Mouse (Mus musculus) olfactory bulb, adult 2 months (tissue): Measurements from ENCODE around the gene March8.
"Not testable (repeated sequence)": the region's sequence is repeated elsewhere in the genome, so short reads cannot be mapped to it uniquely, and the experiment has no call there.

Source experiments
- CTCF ChIP-seq: fragments of 200-500 bp; IDR thresholded peaks from 2 replicates; pipeline ENCODE4 v1.5.1; 2012; ENCODE audit warnings: low read depth, mild to moderate bottlenecking, low read length, moderate library complexity; ENCODE audit not compliant: insufficient read depth
- POLR2A ChIP-seq: fragments of 200-500 bp; IDR thresholded peaks from 2 replicates; pipeline ENCODE4 v1.6.1; 2012; ENCODE audit warnings: mild to moderate bottlenecking, low read depth, low read length, moderate library complexity; ENCODE audit not compliant: insufficient read depth

DNA sequence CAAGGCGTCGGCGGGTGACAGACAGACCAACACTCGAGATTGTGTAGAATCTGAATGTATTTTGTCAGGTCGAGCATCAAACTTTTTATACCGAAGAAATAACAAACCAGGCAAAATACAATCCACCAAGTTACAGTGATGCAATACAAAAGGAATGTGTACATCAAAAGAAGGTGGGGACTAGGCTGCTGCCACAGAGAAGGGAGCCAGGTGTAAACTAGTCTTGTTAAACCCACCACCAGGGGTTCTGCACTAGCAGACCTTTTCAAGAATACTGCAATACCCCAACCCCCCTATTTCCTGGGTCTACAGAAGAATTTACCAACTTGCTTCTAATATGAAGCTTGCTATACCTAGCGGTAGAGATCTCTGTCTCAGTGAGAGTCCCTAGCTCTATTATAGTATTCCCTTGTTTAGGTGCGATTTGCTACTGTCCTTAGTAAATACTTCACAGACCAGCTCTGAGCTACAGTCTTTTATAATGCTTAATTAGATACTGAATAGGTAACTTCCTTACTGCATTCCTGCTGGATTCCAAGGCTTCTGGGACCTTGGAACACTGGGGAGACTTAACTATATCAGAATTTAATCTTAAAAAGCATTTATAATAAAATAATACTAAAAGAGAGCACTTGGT is 18.6 kb downstream of the March8 start:
- TF ChIP-seq CTCF, POLR2A: not testable (repeated sequence)
